Mouse (Mus musculus): ENCODE measurements around the gene Ppp6r3.
"Not testable (repeated sequence)": the region's sequence is repeated elsewhere in the genome, so short reads cannot be mapped to it uniquely, and the experiment has no call there.

Gene Ppp6r3

GRCm38 (mm10) chr19:3575632-3576384, at the start of gene Ppp6r3:
Gene Ppp6r3, minus strand, starts transcription at chr19:3575749.
- ATAC-seq (ENCODE audit: low TSS enrichment): peak; percentile 95

DNA sequence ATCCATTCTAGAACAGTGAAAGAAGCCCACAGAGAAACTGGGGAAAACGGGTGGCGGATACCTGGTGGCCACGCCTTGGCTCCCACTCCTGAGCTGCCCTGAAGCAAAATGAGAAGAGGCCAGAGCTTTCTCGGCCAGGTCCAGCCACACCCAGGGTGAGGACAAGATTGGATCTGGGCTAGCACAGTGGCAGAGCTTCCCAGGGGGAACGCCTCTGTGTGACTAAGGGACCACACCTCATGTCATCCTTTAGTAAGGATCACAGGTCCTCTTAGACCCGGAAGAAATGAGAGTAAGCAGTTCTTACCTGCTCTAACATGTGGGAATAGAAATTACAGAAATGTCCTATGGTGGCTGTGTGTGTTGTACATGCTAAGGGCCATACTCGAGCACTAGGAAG, 49.6 kb upstream of the Ppp6r3 start:
- no peak for ATAC-seq (ENCODE audit: low TSS enrichment)

- no peak; the same call in 1 of the 2 replicates for ATAC-seq (ENCODE audit: low TSS enrichment)
Measured at GRCm38 (mm10) chr19:3623824-3624223, 48.3 kb upstream of the Ppp6r3 start.

GRCm38 (mm10) chr19:3623294-3623693, 47.7 kb upstream of the Ppp6r3 start:
- ATAC-seq (ENCODE audit: low TSS enrichment): no peak

- no peak for ATAC-seq (ENCODE audit: low TSS enrichment)
Measured at GRCm38 (mm10) chr19:3620871-3621270, 45.3 kb upstream of the Ppp6r3 start.

- ATAC-seq (ENCODE audit: low TSS enrichment): no peak
Measured at GRCm38 (mm10) chr19:3619359-3619758, 43.8 kb upstream of the Ppp6r3 start.

DNA sequence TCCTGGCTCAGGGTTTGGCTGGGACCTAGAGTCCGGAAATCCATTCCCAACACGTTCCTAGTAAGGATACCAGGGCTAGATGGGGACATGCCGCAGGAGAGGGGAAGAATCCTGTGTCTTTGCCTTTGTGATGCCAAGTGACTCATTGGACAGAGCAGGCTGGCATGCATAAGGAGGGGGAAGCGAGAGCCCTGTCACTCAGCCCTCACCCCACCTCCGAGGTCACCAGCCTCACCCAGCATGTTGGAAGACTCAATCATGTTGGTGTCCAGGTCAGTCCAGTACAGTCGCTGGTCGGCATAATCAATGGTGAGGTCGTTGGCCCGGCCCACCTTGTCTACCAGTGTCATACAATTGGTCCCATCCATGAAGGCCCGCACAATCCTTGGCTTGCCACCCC, 38.4 kb upstream of the Ppp6r3 start:
- ATAC-seq (ENCODE audit: low TSS enrichment): no peak

- no peak for ATAC-seq (ENCODE audit: low TSS enrichment)
Measured at GRCm38 (mm10) chr19:3612534-3613273, 37.2 kb upstream of the Ppp6r3 start.

GRCm38 (mm10) chr19:3611730-3612129, 36.2 kb upstream of the Ppp6r3 start:
- no peak for ATAC-seq (ENCODE audit: low TSS enrichment)

DNA sequence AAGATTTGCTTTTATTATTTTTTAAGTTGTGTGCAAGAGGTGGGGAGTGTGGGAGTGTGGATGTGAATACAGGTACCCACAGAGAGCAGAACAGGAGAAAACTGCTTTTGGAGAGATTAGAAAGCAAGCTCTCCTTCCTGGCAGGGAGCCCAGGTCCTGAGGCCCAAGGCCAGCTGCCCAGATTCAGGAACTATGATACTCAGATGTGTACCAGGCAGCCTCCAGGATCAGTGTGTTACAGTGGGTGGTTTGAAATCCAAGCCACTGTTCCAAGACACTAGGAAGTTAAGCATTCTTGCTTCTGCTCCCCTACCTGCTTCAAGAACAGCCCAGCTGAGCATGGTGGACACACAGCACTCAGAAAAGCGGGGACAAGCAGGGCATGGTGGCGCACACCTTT, 35.3 kb upstream of the Ppp6r3 start:
- ATAC-seq (ENCODE audit: low TSS enrichment): no peak

GRCm38 (mm10) chr19:3609826-3610225, 34.3 kb upstream of the Ppp6r3 start:
- ATAC-seq (ENCODE audit: low TSS enrichment): no peak

DNA sequence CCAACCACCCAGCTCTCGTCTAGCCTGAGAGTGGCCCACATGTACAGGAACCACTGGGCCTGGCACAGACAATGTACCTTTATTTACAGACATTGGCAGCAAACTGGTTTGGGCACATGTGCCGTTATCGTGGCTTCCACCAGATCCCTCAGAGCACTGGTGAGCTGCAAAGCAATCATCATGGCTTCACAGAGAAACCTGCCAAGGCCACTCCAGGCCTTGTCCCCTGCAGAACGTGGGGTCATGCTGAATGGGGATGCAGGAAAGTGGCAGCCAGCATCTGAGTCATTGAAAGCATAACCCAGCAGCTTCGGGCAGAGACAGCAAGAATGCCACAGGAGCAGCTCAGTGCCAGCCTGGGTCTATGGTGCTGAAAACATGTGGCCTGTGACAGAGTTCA, 18.8 kb upstream of the Ppp6r3 start:
- ATAC-seq (ENCODE audit: low TSS enrichment): no peak

- ATAC-seq (ENCODE audit: low TSS enrichment): no peak
Measured at GRCm38 (mm10) chr19:3593379-3594055, 18.0 kb upstream of the Ppp6r3 start.

- no peak for ATAC-seq (ENCODE audit: low TSS enrichment)
Measured at GRCm38 (mm10) chr19:3589968-3590367, 14.4 kb upstream of the Ppp6r3 start.

DNA sequence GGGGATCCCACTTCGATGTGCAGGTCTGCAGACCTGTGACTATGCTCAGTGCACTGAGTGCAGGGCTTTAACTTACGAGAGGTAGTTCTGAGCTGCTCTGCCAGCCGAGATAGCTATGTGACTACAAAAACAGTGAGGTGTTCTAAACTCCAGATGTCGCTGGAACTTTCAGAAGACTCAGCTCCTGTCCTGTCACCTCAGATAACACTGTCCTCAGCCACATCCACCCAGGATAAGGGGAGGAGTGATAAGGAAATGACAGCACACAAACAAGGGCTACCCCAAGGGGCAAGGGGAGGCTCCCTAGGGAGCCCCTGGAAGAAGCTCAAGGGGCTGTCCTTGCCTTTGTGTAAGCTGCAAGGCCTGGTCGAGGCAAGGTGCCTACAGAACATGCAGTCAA, 14.0 kb upstream of the Ppp6r3 start:
- ATAC-seq (ENCODE audit: low TSS enrichment): no peak

GRCm38 (mm10) chr19:3587729-3588128, 12.2 kb upstream of the Ppp6r3 start:
- not testable (repeated sequence) for ATAC-seq (ENCODE audit: low TSS enrichment)

DNA sequence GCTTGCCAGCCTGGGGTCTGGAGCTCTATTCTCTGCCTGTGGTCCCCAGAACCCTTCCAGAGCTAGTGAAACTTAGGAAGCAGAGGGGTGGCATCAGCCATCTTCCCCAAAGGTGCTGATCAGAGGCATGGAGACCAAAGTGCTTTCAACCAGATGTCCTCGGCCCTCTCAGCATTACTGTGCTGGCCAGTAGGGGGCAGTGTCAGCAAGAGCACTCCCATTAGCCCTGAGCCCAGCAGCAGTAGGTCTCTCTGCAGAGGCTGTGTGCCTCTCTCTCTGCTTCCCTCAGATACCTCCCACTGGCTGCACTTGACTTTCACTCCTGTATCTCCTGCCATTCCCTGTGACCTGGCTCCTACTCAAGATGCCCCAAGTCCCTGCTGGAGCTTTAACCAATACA, 11.0 kb upstream of the Ppp6r3 start:
- ATAC-seq (ENCODE audit: low TSS enrichment): peak; percentile 44; the same call in 1 of the 2 replicates

- no peak for ATAC-seq (ENCODE audit: low TSS enrichment)
Measured at GRCm38 (mm10) chr19:3586026-3586425, 10.5 kb upstream of the Ppp6r3 start.

- ATAC-seq (ENCODE audit: low TSS enrichment): no peak; the same call in 1 of the 2 replicates
Measured at GRCm38 (mm10) chr19:3581326-3581725, 5.8 kb upstream of the Ppp6r3 start.

GRCm38 (mm10) chr19:3577911-3578290, 2.4 kb upstream of the Ppp6r3 start:
- ATAC-seq (ENCODE audit: low TSS enrichment): no peak

DNA sequence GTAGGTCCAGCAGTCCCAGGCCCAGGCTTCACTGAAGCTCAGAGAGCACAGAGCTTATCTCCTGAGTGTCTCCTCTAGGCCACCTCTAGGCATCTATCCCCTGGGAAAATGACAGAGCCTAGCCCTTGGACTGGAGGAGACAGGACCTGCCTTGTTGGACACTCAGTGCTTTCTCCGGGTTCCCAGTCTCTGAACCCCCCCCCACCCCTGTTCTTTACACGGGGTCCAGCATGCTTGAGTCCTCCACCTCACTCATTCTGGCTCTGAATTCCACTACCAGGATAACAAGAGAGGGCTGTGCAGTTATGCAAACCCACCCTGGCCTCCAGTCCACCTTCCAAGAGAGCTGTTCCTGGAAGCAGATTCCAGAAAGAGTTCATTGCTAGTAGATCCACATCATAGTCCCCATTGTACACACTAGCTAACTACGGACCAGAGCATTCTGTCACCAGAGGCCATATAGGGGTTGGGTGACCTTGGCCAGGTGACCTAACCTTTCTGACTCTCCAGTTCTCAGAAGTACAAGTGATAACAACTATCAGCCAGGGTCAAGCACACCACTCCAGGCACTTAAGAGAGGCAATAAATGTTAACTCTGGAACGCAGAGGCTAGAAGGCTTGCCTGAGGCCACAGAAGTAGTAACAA, 1.8 kb upstream of the Ppp6r3 start:
- ATAC-seq (ENCODE audit: low TSS enrichment): no peak
